In genomic region chr7:16992451-16992807, GRCm38 (mm10) we compare ENCODE assay signal across 8 mouse cellular contexts. TPM values are rescaled to one million over a fixed set of nuclear protein-coding genes. Genes with fewer than 3 reads are reported as not detected.
DNase-seq lines count a peak whose midpoint lies in the region; ATAC-seq lines count a peak whose summit lies in the region.

Gene Ccdc8, plus strand, starts transcription at chr7:16992708.

- peak within 1 kb of the TSS; percentile 47 for H3K4me2 ChIP-seq in neural tube, embryonic 11.5 days (ENCODE audit: low read depth)
- H3K4me2 ChIP-seq in limb, embryonic 13.5 days (replicated peaks) = peak within 1 kb of the TSS; percentile 88
- H3K4me2 ChIP-seq in stomach, embryonic 16.5 days (ENCODE audit: low read depth, low read length) = peak within 1 kb of the TSS; percentile 81

- H3K27me3 ChIP-seq in neural tube, embryonic 11.5 days (ENCODE audit: control insufficient read depth, insufficient read depth, low read length) = no peaks in the 10 kb centered on the region
- H3K27me3 ChIP-seq in limb, embryonic 13.5 days = no peaks in the 10 kb centered on the region
- H3K27me3 ChIP-seq in stomach, embryonic 16.5 days (ENCODE audit: control insufficient read depth, insufficient read depth, low read length) = no peaks in the 10 kb centered on the region

- H3K9ac ChIP-seq in neural tube, embryonic 11.5 days (ENCODE audit: low read length) = peak within 1 kb of the TSS; percentile 29
- H3K9ac ChIP-seq in limb, embryonic 13.5 days = peak within 1 kb of the TSS; percentile 90
- peak within 1 kb of the TSS; percentile 55 for H3K9ac ChIP-seq in stomach, embryonic 16.5 days (ENCODE audit: low read length)

- no peaks in the 10 kb centered on the region for H3K9me3 ChIP-seq in neural tube, embryonic 11.5 days (ENCODE audit: control insufficient read depth, low read length)
- no peaks in the 10 kb centered on the region for H3K9me3 ChIP-seq in limb, embryonic 13.5 days
- no peaks in the 10 kb centered on the region for H3K9me3 ChIP-seq in stomach, embryonic 16.5 days (replicated peaks; ENCODE audit: control insufficient read depth, low read length)

- no peak for DNase-seq in adrenal gland, adult 18-20 months (ENCODE audit: low spot score in 2 of 2)
- DNase-seq in adrenal gland, adult (ENCODE audit: inconsistent age in 2 of 2, low spot score in 1 of 2) = no peak
- DNase-seq in neural tube, embryonic 11.5 days (ENCODE audit: low spot score) = no peak
- DNase-seq in neural tube, embryonic 10.5 days (ENCODE audit: extremely low spot score, low spot score) = no peak
- no peak for DNase-seq in right cerebral cortex, postnatal 14 days

- H3K27ac ChIP-seq in neural tube, embryonic 11.5 days (ENCODE audit: low read depth, low read length) = 0 out of 2 replicates have a peak within 1 kb of the TSS, but pooled peaks have one; percentile 39
- H3K27ac ChIP-seq in limb, embryonic 13.5 days = peak within 1 kb of the TSS; percentile 94
- peak within 1 kb of the TSS; percentile 95 for H3K27ac ChIP-seq in stomach, embryonic 16.5 days (ENCODE audit: low read length)

- peak within 1 kb of the TSS; percentile 45 for H3K4me3 ChIP-seq in neural tube, embryonic 11.5 days (ENCODE audit: low read depth, low read length)
- H3K4me3 ChIP-seq in limb, embryonic 13.5 days = peak within 1 kb of the TSS; percentile 77
- H3K4me3 ChIP-seq in stomach, embryonic 16.5 days (replicated peaks; ENCODE audit: low read length) = peak within 1 kb of the TSS; percentile 61

- 93% methylated on average over 5 of the region's 5 CpGs for WGBS in neural tube, embryonic 11.5 days
- WGBS in limb, embryonic 13.5 days = 93% methylated on average over 5 of the region's 5 CpGs
- 92% methylated on average over 5 of the region's 5 CpGs for WGBS in stomach, embryonic 16.5 days

- H3K36me3 ChIP-seq in neural tube, embryonic 11.5 days (ENCODE audit: control insufficient read depth, insufficient read depth, low read length) = no peaks in the 10 kb centered on the region
- H3K36me3 ChIP-seq in limb, embryonic 13.5 days = peaks cover 21% of the 10 kb centered on the region
- H3K36me3 ChIP-seq in stomach, embryonic 16.5 days (ENCODE audit: control insufficient read depth, insufficient read depth, low read length) = 0 out of 2 replicates have a peak, but pooled peaks cover under 1% of the 10 kb centered on the region

- H3K4me1 ChIP-seq in neural tube, embryonic 11.5 days (ENCODE audit: control insufficient read depth, insufficient read depth, low read length) = peaks cover 23% of the 10 kb centered on the region
- peaks cover 80% of the 10 kb centered on the region for H3K4me1 ChIP-seq in limb, embryonic 13.5 days
- peaks cover 66% of the 10 kb centered on the region for H3K4me1 ChIP-seq in stomach, embryonic 16.5 days (ENCODE audit: control insufficient read depth, insufficient read depth, low read length)

- no peak for ATAC-seq in neural tube, embryonic 11.5 days (ENCODE audit: insufficient read depth, low FRiP score, low TSS enrichment)
- no peak for ATAC-seq in limb, embryonic 13.5 days (ENCODE audit: low FRiP score, low read depth)
- ATAC-seq in stomach, embryonic 16.5 days (ENCODE audit: insufficient read depth, low FRiP score) = no peak
- ATAC-seq in cerebellum, adult (ENCODE audit: insufficient number of reproducible peaks, low FRiP score, low TSS enrichment) = no peak

RNA-seq across cellular contexts. Expression of gene Ccdc8, which starts in this region (rescaled TPM):
- total RNA-seq in adrenal gland, adult 18-20 months (2021) = 10 to 100 TPM; 18.3 TPM
- polyA plus RNA-seq in neural tube, embryonic 11.5 days (2014; fragmentation: Nextera tagmentation; extraction: Ambion mirVana) = 16.9 and 17.7 TPM in 2 replicates
- 33.0 and 33.1 TPM in 2 replicates for polyA plus RNA-seq in limb, embryonic 13.5 days (2015; fragmentation: Nextera tagmentation; extraction: Ambion mirVana)
- polyA plus RNA-seq in stomach, embryonic 16.5 days (2015; fragmentation: Nextera tagmentation; extraction: Ambion mirVana) = 40.4 and 45.1 TPM in 2 replicates

Comparison
In these comparisons a context has a peak if more than half of its experiments do, and no peak if none do; other contexts are left out.
1. H3K27ac ChIP-seq: peak in every context shown above with its lines; median percentile 95 in stomach, embryonic 16.5 days; 94 in limb, embryonic 13.5 days; 39 in neural tube, embryonic 11.5 days.
2. H3K9ac ChIP-seq: peak in every context shown above with its lines; median percentile 90 in limb, embryonic 13.5 days; 55 in stomach, embryonic 16.5 days; 29 in neural tube, embryonic 11.5 days.